Mouse (Mus musculus): ENCODE measurements around the gene Zdhhc24.

- TF ChIP-seq CTCF (IDR thresholded peaks at IDR 0.05; ENCODE audit: low read depth) (no peak), EP300 (IDR thresholded peaks at IDR 0.05; ENCODE audit: low read depth) (no peak)
Observed at GRCm38 (mm10) chr19:4859081-4859480, 19.4 kb upstream of the Zdhhc24 start.
